Mouse (Mus musculus): Measurements from ENCODE around the gene Gm21060. TPM values are rescaled to one million over a fixed set of nuclear protein-coding genes. Genes with fewer than 3 reads are reported as not detected.

Gm21060 gene
- not detected for polyA plus RNA-seq (2012; fragmentation: generic; extraction: Trizol)

DNA sequence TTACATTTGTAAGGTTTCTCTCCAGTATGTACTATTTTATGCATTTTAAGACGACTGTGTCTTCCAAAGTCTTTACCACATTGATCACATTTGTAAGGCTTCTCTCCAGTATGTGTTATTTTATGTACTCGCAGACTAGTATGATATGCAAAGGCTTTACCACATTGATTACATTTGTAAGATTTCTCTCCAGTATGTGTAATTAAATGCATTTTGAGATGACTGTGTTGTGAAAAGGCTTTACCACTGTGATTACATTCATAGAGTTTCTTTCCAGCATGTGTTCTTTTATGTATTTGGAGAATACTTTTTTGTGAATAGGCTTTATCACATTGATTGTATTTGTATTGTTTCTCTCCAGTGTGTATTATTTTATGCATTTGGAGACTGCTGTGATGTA lies at the start of gene Gm21060:
Gm21060 (minus strand) TSS at position 101 of the 400 bp plus-strand sequence.

Other genes starting within 250 kb of the Gm21060 start
- gene Zfp950, start 156.2 kb downstream of the Gm21060 start, polyA plus RNA-seq (2012; fragmentation: generic; extraction: Trizol): 1 to 10 TPM in 1 of 2 experiments, under 1 TPM in 1; 0.47 to 4.9 TPM
- gene Gm7102, start 120.8 kb downstream of the Gm21060 start, polyA plus RNA-seq (2012; fragmentation: generic; extraction: Trizol): not detected
- gene Gm6020, start 113.2 kb downstream of the Gm21060 start, polyA plus RNA-seq (2012; fragmentation: generic; extraction: Trizol): not detected
- not detected for gene Csf2ra, start 68.6 kb downstream of the Gm21060 start, polyA plus RNA-seq (2012; fragmentation: generic; extraction: Trizol)